Mouse (Mus musculus): ENCODE results near the gene Lrmda.

GRCm38 (mm10) chr14:21982096-21982591, 37.4 kb upstream of the Lrmda start:
- no peak for TF ChIP-seq CTCF (IDR thresholded peaks at IDR 0.05; ENCODE audit: borderline replicate concordance, control insufficient read depth, extremely low read depth, insufficient read depth, low read length, poor library complexity)
- no peak for TF ChIP-seq POLR2A (IDR thresholded peaks at IDR 0.05; ENCODE audit: control insufficient read depth, extremely low read depth, insufficient read depth, low read length, poor library complexity)
